Mouse (Mus musculus) left cerebral cortex, postnatal 10 days (tissue): Measurements from ENCODE around the gene Cabin1. TPM values are rescaled to one million over a fixed set of nuclear protein-coding genes. Genes with fewer than 3 reads are reported as not detected.
A peak's percentile ranks its signal among the peaks of the same experiment; 100 is the strongest.

Experiments used
- DNase-seq, 2 experiments: peaks; one replicate each; pipeline ENCODE4 v3.0.0; 2021 to 2022; ENCODE audit warnings: low spot score in 2 of 2, mixed read lengths in 1 of 2; ENCODE audit errors: extremely low spot score in 1 of 2
- intact Hi-C: fragments of 180-260 bp; cut with DNase I; formaldehyde crosslinking; loops from one replicate; pipeline ENCODE4 v1.15.1; 2025
- total RNA-seq, 2 experiments: library from RNA; stranded (reverse); gene quantifications; 2 replicates each; pipeline ENCODE4 v1.2.3; 2021

Cabin1 gene
- 10 to 100 TPM; 83.7 to 84.3 TPM for total RNA-seq

GRCm38 (mm10) chr10:75763682-75764518, at the start of gene Cabin1:
Gene Cabin1 (minus strand): TSS chr10:75764341.
- intact Hi-C loops = no loop called here
- DNase-seq = peak; percentile 98

GRCm38 (mm10) chr10:75804217-75804616, 40.1 kb upstream of the Cabin1 start:
- intact Hi-C loops = no loop called here
- DNase-seq = no peak

GRCm38 (mm10) chr10:75798176-75798696, 34.1 kb upstream of the Cabin1 start, which contains the start of gene Gstt1:
Gene Gstt1 (minus strand): TSS chr10:75798584.
- peak in 1 of 2 experiments; percentile 70 for DNase-seq
- intact Hi-C loops = no loop called here

- DNase-seq = peak in 1 of 2 experiments; percentile 48
- intact Hi-C loops = no loop called here
Measured at GRCm38 (mm10) chr10:75797619-75798175, 33.6 kb upstream of the Cabin1 start.

- intact Hi-C loops = no loop called here
- no peak for DNase-seq
Measured at GRCm38 (mm10) chr10:75796731-75797516, 32.8 kb upstream of the Cabin1 start.

GRCm38 (mm10) chr10:75794880-75795279, 30.7 kb upstream of the Cabin1 start:
- intact Hi-C loops = no loop called here

GRCm38 (mm10) chr10:75790773-75791172, 26.6 kb upstream of the Cabin1 start:
- no peak for DNase-seq
- intact Hi-C loops = no loop called here

More at GRCm38 (mm10) chr10:75794880-75795279, 30.7 kb upstream of the Cabin1 start:
- DNase-seq = no peak

GRCm38 (mm10) chr10:75789841-75790240, 25.7 kb upstream of the Cabin1 start:
- DNase-seq = no peak
- intact Hi-C loops = no loop called here

GRCm38 (mm10) chr10:75789081-75789735, 25.1 kb upstream of the Cabin1 start:
- intact Hi-C loops = no loop called here
- no peak for DNase-seq

- intact Hi-C loops = no loop called here
- DNase-seq = no peak
Measured at GRCm38 (mm10) chr10:75788277-75788676, 24.1 kb upstream of the Cabin1 start.

GRCm38 (mm10) chr10:75785442-75785841, 21.3 kb upstream of the Cabin1 start:
- DNase-seq = no peak
- intact Hi-C loops = no loop called here

GRCm38 (mm10) chr10:75780769-75781578, 16.8 kb upstream of the Cabin1 start, which contains the start of the genes Gm20441 and Gstt3:
Gene Gm20441 (minus strand): TSS chr10:75780954.
Gene Gstt3 (minus strand): TSS chr10:75781414.
- peak in 1 of 2 experiments; percentile 47 for DNase-seq
- intact Hi-C loops = no loop called here

GRCm38 (mm10) chr10:75779206-75780174, 15.3 kb upstream of the Cabin1 start:
- DNase-seq = no peak
- intact Hi-C loops = no loop called here

GRCm38 (mm10) chr10:75777885-75778284, 13.7 kb upstream of the Cabin1 start:
- intact Hi-C loops = no loop called here
- DNase-seq = no peak

GRCm38 (mm10) chr10:75776562-75776961, 12.4 kb upstream of the Cabin1 start:
- DNase-seq = no peak
- intact Hi-C loops = no loop called here

GRCm38 (mm10) chr10:75774587-75774986, 10.4 kb upstream of the Cabin1 start:
- no peak for DNase-seq
- intact Hi-C loops = loop anchor here (5.0 kb wide), 1 partner anchor 58 kb away; no protein-coding TSS in a partner anchor

GRCm38 (mm10) chr10:75774102-75774501, 10.0 kb upstream of the Cabin1 start:
- intact Hi-C loops = loop anchor here (5.0 kb wide), 1 partner anchor 58 kb away; no protein-coding TSS in a partner anchor

More at GRCm38 (mm10) chr10:75774102-75774501, 10.0 kb upstream of the Cabin1 start:
- no peak for DNase-seq
